ENCODE assay signal across 24 mouse cellular contexts in the genomic region with DNA sequence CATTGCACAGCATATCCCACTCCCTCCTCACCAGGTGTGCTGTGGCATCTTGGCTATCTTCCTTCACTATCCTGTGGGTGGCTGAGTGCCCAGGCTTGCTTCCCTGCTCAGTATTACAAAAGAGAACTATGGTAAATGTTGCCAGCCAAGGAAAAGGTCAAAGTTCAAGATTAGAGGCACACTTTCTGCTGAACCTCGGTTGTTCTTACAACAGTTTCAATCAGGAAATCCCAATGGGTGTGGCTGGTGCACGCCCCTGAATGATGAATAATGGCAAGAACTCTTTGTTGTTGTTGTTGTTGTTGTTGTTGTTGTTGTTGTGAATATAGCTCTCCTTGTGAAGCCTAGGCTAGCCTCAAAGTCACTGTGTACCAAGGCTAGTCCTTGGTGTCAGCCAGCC. TPM values are rescaled to one million over a fixed set of nuclear protein-coding genes. Genes with fewer than 3 reads are reported as not detected.
A peak's percentile ranks its signal among the peaks of the same experiment; 100 is the strongest.
DNase-seq lines count a peak whose midpoint lies in the region; TF ChIP-seq lines count a peak whose summit lies in the region.
"Had no signal": no experiment of that assay in that cellular context is flagged by ENCODE, and none has a peak within 500 bp of the region (broad histone marks: within the 10 kb centered on the region; RNA-seq: fewer than 3 reads in every experiment).

No protein-coding gene starts in this region.

- H3K27me3 ChIP-seq in kidney, adult 2 months (replicated peaks; ENCODE audit: control insufficient read depth, insufficient read depth, low read length) = no peaks in the 10 kb centered on the region
- H3K27me3 ChIP-seq in thymus, adult 2 months (ENCODE audit: control insufficient read depth, insufficient read depth, low read length) = no peaks in the 10 kb centered on the region
- H3K27me3 ChIP-seq: CH12.LX; embryonic facial prominence, embryonic 12.5 days; stomach, embryonic 15.5 days had no signal

- no peaks in the 10 kb centered on the region for H3K36me3 ChIP-seq in kidney, adult 2 months (ENCODE audit: control insufficient read depth, insufficient read depth, low read length)
- H3K36me3 ChIP-seq in thymus, adult 2 months (ENCODE audit: control insufficient read depth, insufficient read depth, low read length) = no peaks in the 10 kb centered on the region

- WGBS in kidney, adult 2 months = 47% methylated on average over 2 of the region's 2 CpGs
- WGBS in thymus, adult 2 months = 67% methylated on average over 2 of the region's 2 CpGs

- no peak overlapping the region for H3K4me3 ChIP-seq in kidney, adult 2 months (ENCODE audit: insufficient read depth, low read depth, low read length)
- no peak overlapping the region for H3K4me3 ChIP-seq in thymus, adult 2 months (ENCODE audit: control insufficient read depth, insufficient read depth, low read length)
- H3K4me3 ChIP-seq: embryonic facial prominence, embryonic 12.5 days; erythroblast, embryonic 14.5 days; heart, embryonic 10.5 days; liver, embryonic 13.5 days; neural tube, embryonic 15.5 days; stomach, embryonic 15.5 days had no signal

- peaks cover 9% of the 10 kb centered on the region; the same call in 1 of the 2 replicates for H3K4me1 ChIP-seq in kidney, adult 2 months (ENCODE audit: control insufficient read depth, insufficient read depth, low read length)
- peaks cover 29% of the 10 kb centered on the region for H3K4me1 ChIP-seq in thymus, adult 2 months (replicated peaks; ENCODE audit: control insufficient read depth, insufficient read depth, low read length)

- intact Hi-C loops in gastrocnemius, postnatal 14 days (cut with DNase I; ENCODE audit: low total_unique reads) = no loop called here

- no peak for TF ChIP-seq CTCF in kidney, adult 2 months (conservative IDR thresholded peaks at IDR 0.05; ENCODE audit: insufficient read depth, insufficient read length, low read depth, low read length)
- TF ChIP-seq CTCF in thymus, adult 2 months (IDR thresholded peaks at IDR 0.05; ENCODE audit: borderline replicate concordance, control insufficient read depth, extremely low read depth, insufficient read depth, low read length, poor library complexity) = no peak

- DNase-seq in kidney, adult 2 months = peak; percentile 54
- DNase-seq in kidney, adult 9 months = no peak
- peak; percentile 18 for DNase-seq in NIH3T3 (ENCODE audit: low read depth)
- peak; percentile 76 for DNase-seq in fat pad, adult 2 months (ENCODE audit: extremely low read depth, low read depth, low spot score)
- DNase-seq in monocyte, adult 2 months (ENCODE audit: low read depth in 1 of 2, low spot score in 2 of 2) = peak; percentile 46 to 59
- DNase-seq in heart, adult 11 months = no peak
- no peak for DNase-seq in gastrocnemius, postnatal 14 days
- no peak for DNase-seq in thymus, adult 2 months
- DNase-seq: adrenal gland, adult 2 months; cerebellum, adult 9-11 months; gastrocnemius, postnatal 36 days; heart, postnatal 10 days; layer of hippocampus, adult 9-11 months; liver, embryonic 13.5 days; lung, embryonic 14.5 days; midbrain, embryonic 14.5 days had no signal

- no peak overlapping the region for H3K27ac ChIP-seq in kidney, adult 2 months (ENCODE audit: insufficient read depth, low read depth, low read length)
- H3K27ac ChIP-seq in thymus, adult 2 months (ENCODE audit: control insufficient read depth, insufficient read depth, low read length) = no peak overlapping the region
- H3K27ac ChIP-seq: embryonic facial prominence, embryonic 12.5 days; heart, embryonic 10.5 days; kidney, postnatal 0 days; neural tube, embryonic 15.5 days; stomach, embryonic 15.5 days had no signal

- TF ChIP-seq POLR2A in kidney, adult 2 months (IDR thresholded peaks at IDR 0.05; ENCODE audit: low read depth, low read length) = no peak
- no peak for TF ChIP-seq POLR2A in thymus, adult 2 months (IDR thresholded peaks at IDR 0.05; ENCODE audit: control insufficient read depth, extremely low read depth, insufficient read depth, low read length, poor library complexity)

RNA-seq across cellular contexts. Expression of a gene that starts 3.3 kb away (rescaled TPM):
- polyA plus RNA-seq in kidney, adult 2 months (2012; rRNA removed) = 67.0 and 71.9 TPM in 2 replicates
- 10 to 100 TPM; 36.2 to 39.6 TPM for total RNA-seq in gastrocnemius, postnatal 14 days (2021)
- 84.3 and 87.7 TPM in 2 replicates for polyA plus RNA-seq in thymus, adult 2 months (2012; rRNA removed)

RNA-seq across cellular contexts. Expression of a gene that starts 13.6 kb away (rescaled TPM):
- 0.38 and 0.39 TPM in 2 replicates for polyA plus RNA-seq in kidney, adult 2 months (2012; rRNA removed)
- total RNA-seq in gastrocnemius, postnatal 14 days (2021) = under 1 TPM; 0.10 to 0.27 TPM
- 0.70 and 0.78 TPM in 2 replicates for polyA plus RNA-seq in thymus, adult 2 months (2012; rRNA removed)
- total RNA-seq: CH12.LX had no signal
- polyA plus RNA-seq: erythroblast, embryonic 14.5 days; kidney, postnatal 0 days; lung, embryonic 14.5 days; thymus, postnatal 0 days had no signal

RNA-seq across cellular contexts. Expression of a gene that starts 22.7 kb away (rescaled TPM):
- 42.8 and 52.4 TPM in 2 replicates for polyA plus RNA-seq in kidney, adult 2 months (2012; rRNA removed)
- 10 to 100 TPM; 53.6 to 55.2 TPM for total RNA-seq in gastrocnemius, postnatal 14 days (2021)
- 115 and 122 TPM in 2 replicates for polyA plus RNA-seq in thymus, adult 2 months (2012; rRNA removed)

RNA-seq across cellular contexts. Expression of a gene that starts 25.9 kb away (rescaled TPM):
- 14.2 and 15.9 TPM in 2 replicates for polyA plus RNA-seq in kidney, adult 2 months (2012; rRNA removed)
- 10 to 100 TPM; 10.5 to 11.9 TPM for total RNA-seq in gastrocnemius, postnatal 14 days (2021)
- 56.5 and 57.9 TPM in 2 replicates for polyA plus RNA-seq in thymus, adult 2 months (2012; rRNA removed)

RNA-seq across cellular contexts. Expression of a gene that starts 29.4 kb away (rescaled TPM):
- 20.2 and 24.1 TPM in 2 replicates for polyA plus RNA-seq in kidney, adult 2 months (2012; rRNA removed)
- 10 to 100 TPM; 12.0 to 13.2 TPM for total RNA-seq in gastrocnemius, postnatal 14 days (2021)
- polyA plus RNA-seq in thymus, adult 2 months (2012; rRNA removed) = 319 and 330 TPM in 2 replicates

Comparison
In these comparisons a context has a peak if more than half of its experiments do, and no peak if none do; other contexts are left out.
1. DNase-seq: peak in kidney, adult 2 months (single experiment), NIH3T3 (single experiment), fat pad, adult 2 months (single experiment) and monocyte, adult 2 months (2 of 2); none in kidney, adult 9 months (single experiment), heart, adult 11 months (single experiment), gastrocnemius, postnatal 14 days (single experiment) and thymus, adult 2 months (single experiment).